Mouse (Mus musculus): ENCODE data around the gene Clip2.

Clip2 gene

GRCm38 (mm10) chr5:134525971-134526711 is 26.1 kb downstream of the Clip2 start:
- DNase-seq (ENCODE audit: low read depth, low spot score): no peak

- no peak for DNase-seq (ENCODE audit: low read depth, low spot score)
Measured at GRCm38 (mm10) chr5:134523728-134524127, 28.5 kb downstream of the Clip2 start.

GRCm38 (mm10) chr5:134522524-134522923 is 29.7 kb downstream of the Clip2 start:
- no peak for DNase-seq (ENCODE audit: low read depth, low spot score)

- no peak for DNase-seq (ENCODE audit: low read depth, low spot score)
Measured at GRCm38 (mm10) chr5:134521806-134522205, 30.4 kb downstream of the Clip2 start.

GRCm38 (mm10) chr5:134521131-134521530 is 31.1 kb downstream of the Clip2 start:
- DNase-seq (ENCODE audit: low read depth, low spot score): no peak

GRCm38 (mm10) chr5:134520120-134520519 is 32.1 kb downstream of the Clip2 start:
- DNase-seq (ENCODE audit: low read depth, low spot score): no peak

- no peak for DNase-seq (ENCODE audit: low read depth, low spot score)
Measured at GRCm38 (mm10) chr5:134519471-134519870, 32.8 kb downstream of the Clip2 start.

- no peak for DNase-seq (ENCODE audit: low read depth, low spot score)
Measured at GRCm38 (mm10) chr5:134512086-134512485, 40.1 kb downstream of the Clip2 start.

GRCm38 (mm10) chr5:134510266-134510665 is 42.0 kb downstream of the Clip2 start:
- no peak for DNase-seq (ENCODE audit: low read depth, low spot score)

- DNase-seq (ENCODE audit: low read depth, low spot score): no peak
Measured at GRCm38 (mm10) chr5:134508965-134509364, 43.3 kb downstream of the Clip2 start.

- no peak for DNase-seq (ENCODE audit: low read depth, low spot score)
Measured at GRCm38 (mm10) chr5:134507859-134508399, 44.3 kb downstream of the Clip2 start.

- DNase-seq (ENCODE audit: low read depth, low spot score): peak; percentile 62
Measured at GRCm38 (mm10) chr5:134507307-134507706, 44.9 kb downstream of the Clip2 start.

GRCm38 (mm10) chr5:134505810-134506292 is 46.4 kb downstream of the Clip2 start:
- no peak for DNase-seq (ENCODE audit: low read depth, low spot score)

- DNase-seq (ENCODE audit: low read depth, low spot score): no peak
Measured at GRCm38 (mm10) chr5:134502591-134502990, 49.6 kb downstream of the Clip2 start.

GRCm38 (mm10) chr5:134501453-134501852 is 50.8 kb downstream of the Clip2 start:
- no peak for DNase-seq (ENCODE audit: low read depth, low spot score)

GRCm38 (mm10) chr5:134500681-134501080 is 51.6 kb downstream of the Clip2 start:
- no peak for DNase-seq (ENCODE audit: low read depth, low spot score)

GRCm38 (mm10) chr5:134500062-134500461 is 52.2 kb downstream of the Clip2 start:
- peak; percentile 43 for DNase-seq (ENCODE audit: low read depth, low spot score)

GRCm38 (mm10) chr5:134497026-134497425 is 55.2 kb downstream of the Clip2 start:
- no peak for DNase-seq (ENCODE audit: low read depth, low spot score)

- DNase-seq (ENCODE audit: low read depth, low spot score): no peak
Measured at GRCm38 (mm10) chr5:134495796-134496195, 56.4 kb downstream of the Clip2 start.

GRCm38 (mm10) chr5:134494142-134494541 is 58.1 kb downstream of the Clip2 start:
- peak; percentile 76 for DNase-seq (ENCODE audit: low read depth, low spot score)

- no peak for DNase-seq (ENCODE audit: low read depth, low spot score)
Measured at GRCm38 (mm10) chr5:134492956-134493355, 59.3 kb downstream of the Clip2 start.

GRCm38 (mm10) chr5:134491712-134492417 is 60.4 kb downstream of the Clip2 start:
- DNase-seq (ENCODE audit: low read depth, low spot score): peak; percentile 71

GRCm38 (mm10) chr5:134491206-134491605 is 61.0 kb downstream of the Clip2 start:
- DNase-seq (ENCODE audit: low read depth, low spot score): no peak
